Mouse (Mus musculus) ES-Bruce4 (cell line): Measurements from ENCODE around the gene Ganab. TPM values are rescaled to one million over a fixed set of nuclear protein-coding genes. Genes with fewer than 3 reads are reported as not detected.
A peak's percentile ranks its signal among the peaks of the same experiment; 100 is the strongest.
"Not testable (repeated sequence)": the region's sequence is repeated elsewhere in the genome, so short reads cannot be mapped to it uniquely, and the experiment has no call there.

Source experiments
- H3K27ac ChIP-seq: 2 replicates; pipeline ENCODE4 v1.5.1; 2012; ENCODE audit warnings: low read length, inconsistent platforms; ENCODE audit not compliant: insufficient read depth
- H3K27me3 ChIP-seq: 2 replicates; pipeline ENCODE4 v1.6.1; 2012; ENCODE audit warnings: mild to moderate bottlenecking, low read length, inconsistent platforms; ENCODE audit not compliant: control insufficient read depth, poor library complexity, insufficient read depth, severe bottlenecking
- H3K36me3 ChIP-seq: 2 replicates; pipeline ENCODE4 v1.6.1; 2012; ENCODE audit warnings: inconsistent platforms, mild to moderate bottlenecking, low read length, moderate library complexity; ENCODE audit not compliant: control insufficient read depth, poor library complexity, insufficient read depth, severe bottlenecking
- H3K4me1 ChIP-seq: one replicate; pipeline ENCODE4 v1.8.1; 2011; ENCODE audit warnings: low read length; ENCODE audit not compliant: control insufficient read depth, insufficient read depth
- H3K4me3 ChIP-seq: 2 replicates; pipeline ENCODE4 v1.5.1; 2011; ENCODE audit warnings: low read depth, mild to moderate bottlenecking, low read length
- H3K9ac ChIP-seq: 2 replicates; pipeline ENCODE4 v1.6.1; 2012; ENCODE audit warnings: low read depth, mild to moderate bottlenecking, inconsistent platforms; ENCODE audit not compliant: poor library complexity, severe bottlenecking
- H3K9me3 ChIP-seq: replicated peaks from 2 replicates; pipeline ENCODE4 v1.6.1; 2012; ENCODE audit warnings: mild to moderate bottlenecking, low read length, inconsistent platforms; ENCODE audit not compliant: control insufficient read depth, poor library complexity, insufficient read depth, severe bottlenecking
- CTCF ChIP-seq: IDR thresholded peaks from one replicate; pipeline ENCODE4 v1.8.1; 2011; ENCODE audit warnings: low read depth, low read length
- EP300 ChIP-seq: IDR thresholded peaks from 2 replicates; pipeline ENCODE4 v1.6.1; 2011; ENCODE audit warnings: low read depth, low read length; ENCODE audit not compliant: insufficient read depth
- POLR2A ChIP-seq: IDR thresholded peaks from one replicate; pipeline ENCODE4 v1.8.1; 2011; ENCODE audit warnings: low read length; ENCODE audit not compliant: insufficient read depth
- polyA plus RNA-seq: library from polyadenylated mRNA; stranded (reverse); fragments of >200 nt; gene quantifications from 2 replicates; pipeline ENCODE4 v1.2.4, GENCODE M21; 2011; ENCODE audit warnings: low read depth; ENCODE audit not compliant: missing spikeins, insufficient read depth, insufficient read length

The Ganab gene
- polyA plus RNA-seq, 1 experiment, result 184 TPM

- TF ChIP-seq POLR2A (peak; percentile 43), EP300 (no peak), CTCF (no peak)
- Histone ChIP-seq H3K4me3 (peak overlapping the region; percentile 98), H3K9ac (peak overlapping the region; percentile 99), H3K9me3 (no peaks in the 10 kb centered on the region), H3K36me3 (peaks cover 29% of the 10 kb centered on the region), H3K27ac (peak overlapping the region; percentile 93), H3K4me1 (peaks cover 3% of the 10 kb centered on the region), H3K27me3 (no peaks in the 10 kb centered on the region)
Measured at GRCm38 (mm10) chr19:8887585-8888463, 10.0 kb upstream of the Ganab start.

- TF ChIP-seq POLR2A, result peak; percentile 91
- TF ChIP-seq EP300, result no peak
- Histone ChIP-seq H3K27ac (peak within 1 kb of the TSS; percentile 93), H3K36me3 (peaks cover 29% of the 10 kb centered on the region), H3K4me3 (peak within 1 kb of the TSS; percentile 98), H3K9me3 (no peaks in the 10 kb centered on the region), H3K27me3 (no peaks in the 10 kb centered on the region), H3K9ac (peak within 1 kb of the TSS; percentile 99), H3K4me1 (peaks cover 3% of the 10 kb centered on the region)
Measured at GRCm38 (mm10) chr19:8888511-8889385, 9.1 kb upstream of the Ganab start, which contains the start of the genes 1810009A15Rik and Gm49416. 1810009A15Rik (plus strand) TSS chr19:8888853. Gm49416 (plus strand) TSS chr19:8888926.

- Histone ChIP-seq H3K36me3 (peaks cover 36% of the 10 kb centered on the region), H3K27ac (peak within 1 kb of the TSS; percentile 10), H3K4me3 (peak within 1 kb of the TSS; percentile 90), H3K9ac (peak within 1 kb of the TSS; percentile 96), H3K9me3 (no peaks in the 10 kb centered on the region), H3K27me3 (no peaks in the 10 kb centered on the region), H3K4me1 (peaks cover 1% of the 10 kb centered on the region)
- TF ChIP-seq EP300, result peak; percentile 63; the same call in 1 of the 2 replicates
- peak; percentile 66 for TF ChIP-seq POLR2A
- no peak for TF ChIP-seq CTCF
Measured at GRCm38 (mm10) chr19:8892829-8893766, 4.8 kb upstream of the Ganab start, which contains the start of gene Ints5. Ints5 (plus strand) TSS chr19:8893005.

- H3K36me3 ChIP-seq, result peaks cover 26% of the 10 kb centered on the region
- no peaks in the 10 kb centered on the region for H3K27me3 ChIP-seq
- no peaks in the 10 kb centered on the region for H3K4me1 ChIP-seq
- no peak overlapping the region for H3K9ac ChIP-seq
- H3K9me3 ChIP-seq, result no peaks in the 10 kb centered on the region
- TF ChIP-seq EP300, result no peak
- H3K27ac ChIP-seq, result no peak overlapping the region
- no peak overlapping the region for H3K4me3 ChIP-seq
Measured at GRCm38 (mm10) chr19:8895397-8895960, 2.4 kb upstream of the Ganab start.

- H3K9ac ChIP-seq, H3K4me3 ChIP-seq: not testable (repeated sequence)
Measured at GRCm38 (mm10) chr19:8896231-8896630, 1.6 kb upstream of the Ganab start.

GRCm38 (mm10) chr19:8897211-8897864, 533 bp upstream of the Ganab start:
- Histone ChIP-seq H3K27ac (peak overlapping the region; percentile 60), H3K36me3 (peaks cover 21% of the 10 kb centered on the region), H3K4me3 (peak overlapping the region; percentile 28), H3K9ac (peak overlapping the region; percentile 45)
- not testable (repeated sequence) for H3K4me1 ChIP-seq, H3K9me3 ChIP-seq, H3K27me3 ChIP-seq

More at GRCm38 (mm10) chr19:8896231-8896630, 1.6 kb upstream of the Ganab start:
- H3K36me3 ChIP-seq, result peaks cover 19% of the 10 kb centered on the region
- H3K27me3 ChIP-seq, H3K9me3 ChIP-seq, H3K27ac ChIP-seq, H3K4me1 ChIP-seq: not testable (repeated sequence)
